Mouse (Mus musculus) heart, postnatal 0 days (tissue): Measurements from ENCODE around the gene Irf1. TPM values are rescaled to one million over a fixed set of nuclear protein-coding genes. Genes with fewer than 3 reads are reported as not detected.

Experiments
- ATAC-seq: fragments of 200-750 bp; cut with Nextera tagmentation; 2 replicates; pipeline ENCODE4 v1.8.0; 2017; ENCODE audit warnings: low read depth, moderate number of reproducible peaks, moderate library complexity; ENCODE audit not compliant: insufficient read depth
- DNase-seq: peaks from one replicate; pipeline ENCODE4 v3.0.0-alpha.2; 2016; ENCODE audit warnings: low spot score
- H3K27ac ChIP-seq: fragments of 300-500 bp; sonication (generic); 2 replicates; pipeline ENCODE4 v1.5.1; 2014; ENCODE audit warnings: low read depth, mild to moderate bottlenecking
- H3K27me3 ChIP-seq: fragments of 300-500 bp; sonication (generic); 2 replicates; pipeline ENCODE4 v1.6.1; 2014; ENCODE audit warnings: low read length, mixed read lengths; ENCODE audit not compliant: control insufficient read depth, insufficient read depth
- H3K36me3 ChIP-seq: fragments of 300-500 bp; sonication (generic); replicated peaks from 2 replicates; pipeline ENCODE4 v1.6.1; 2014; ENCODE audit warnings: low read length, mixed read lengths; ENCODE audit not compliant: control insufficient read depth, insufficient read depth
- H3K4me1 ChIP-seq: fragments of 300-500 bp; sonication (generic); 2 replicates; pipeline ENCODE4 v1.6.1; 2014; ENCODE audit warnings: antibody characterized with exemption; ENCODE audit not compliant: control insufficient read depth, insufficient read depth
- H3K4me2 ChIP-seq: fragments of 300-500 bp; sonication (generic); 2 replicates; pipeline ENCODE4 v1.6.1; 2014; ENCODE audit warnings: low read depth, mild to moderate bottlenecking, low read length, moderate library complexity
- H3K4me3 ChIP-seq: fragments of 300-500 bp; sonication (generic); 2 replicates; pipeline ENCODE4 v1.5.1; 2014; ENCODE audit warnings: low read depth, low read length
- H3K9ac ChIP-seq: fragments of 300-500 bp; sonication (generic); replicated peaks from 2 replicates; pipeline ENCODE4 v1.6.1; 2014; ENCODE audit warnings: low read depth, low read length, mixed read lengths
- H3K9me3 ChIP-seq: fragments of 300-500 bp; sonication (generic); replicated peaks from 2 replicates; pipeline ENCODE4 v1.6.1; 2016; ENCODE audit warnings: low read length; ENCODE audit not compliant: control insufficient read depth
- CTCF ChIP-seq: IDR thresholded peaks from 2 replicates; pipeline ENCODE4 v1.5.1; 2016; ENCODE audit warnings: antibody characterized with exemption, control low read depth, low read depth
- EP300 ChIP-seq: IDR thresholded peaks from 2 replicates; pipeline ENCODE4 v1.6.1; 2016; ENCODE audit warnings: antibody characterized with exemption, low read depth
- WGBS: fragments of 180-500 bp; shearing (Covaris S2); extraction: QIAGEN DNeasy Blood & Tissue Kit; methylation state at CpG from one replicate; pipeline ENCODE4 v1.1.7; 2014; 5-methylcytosine and 5-hydroxymethylcytosine counted together
- polyA plus RNA-seq: library from polyadenylated mRNA; unstranded; fragments of >200 nt; fragmentation: Nextera tagmentation; extraction: Ambion mirVana; gene quantifications from 2 replicates; pipeline ENCODE4 v1.2.1, GENCODE M21; 2015
- total RNA-seq: library from RNA; depleted of rRNA; stranded (reverse); fragments of >200 nt; gene quantifications from 2 replicates; pipeline ENCODE4 v1.2.3, GENCODE M21; 2014; ENCODE audit warnings: low replicate concordance

The Irf1 gene
- total and polyA plus RNA-seq, 2 experiments from 2014 or later, result 9.1 to 9.4 TPM

GRCm38 (mm10) chr11:53768422-53769184, 1.2 kb upstream of the Irf1 start:
- no peak overlapping the region for H3K4me2 ChIP-seq
- H3K4me1 ChIP-seq, result peaks cover 10% of the 10 kb centered on the region
- ATAC-seq (no peak), DNase-seq (no peak)
- WGBS, result 77% methylated on average over 13 of the region's 13 CpGs
- TF ChIP-seq EP300 (no peak), CTCF (no peak)
- H3K9me3 ChIP-seq, result no peaks in the 10 kb centered on the region
- no peak overlapping the region for H3K27ac ChIP-seq
- H3K4me3 ChIP-seq, result no peak overlapping the region
- no peak overlapping the region for H3K9ac ChIP-seq
- H3K36me3 ChIP-seq, result peaks cover 13% of the 10 kb centered on the region
- H3K27me3 ChIP-seq, result no peaks in the 10 kb centered on the region

- Histone ChIP-seq H3K36me3 (peaks cover 19% of the 10 kb centered on the region), H3K4me2 (peak overlapping the region; percentile 84), H3K9me3 (no peaks in the 10 kb centered on the region), H3K4me3 (peak overlapping the region; percentile 83), H3K27me3 (no peaks in the 10 kb centered on the region), H3K27ac (no peak overlapping the region), H3K4me1 (peaks cover 7% of the 10 kb centered on the region), H3K9ac (0 out of 2 replicates have a peak overlapping the region, but pooled peaks have one; percentile 82)
- WGBS, result 54% methylated on average over 12 of the region's 12 CpGs
- no peak for ATAC-seq
- no peak for DNase-seq
- TF ChIP-seq EP300, result no peak
- TF ChIP-seq CTCF, result no peak
Measured at GRCm38 (mm10) chr11:53769185-53769576, 633 bp upstream of the Irf1 start.

DNA sequence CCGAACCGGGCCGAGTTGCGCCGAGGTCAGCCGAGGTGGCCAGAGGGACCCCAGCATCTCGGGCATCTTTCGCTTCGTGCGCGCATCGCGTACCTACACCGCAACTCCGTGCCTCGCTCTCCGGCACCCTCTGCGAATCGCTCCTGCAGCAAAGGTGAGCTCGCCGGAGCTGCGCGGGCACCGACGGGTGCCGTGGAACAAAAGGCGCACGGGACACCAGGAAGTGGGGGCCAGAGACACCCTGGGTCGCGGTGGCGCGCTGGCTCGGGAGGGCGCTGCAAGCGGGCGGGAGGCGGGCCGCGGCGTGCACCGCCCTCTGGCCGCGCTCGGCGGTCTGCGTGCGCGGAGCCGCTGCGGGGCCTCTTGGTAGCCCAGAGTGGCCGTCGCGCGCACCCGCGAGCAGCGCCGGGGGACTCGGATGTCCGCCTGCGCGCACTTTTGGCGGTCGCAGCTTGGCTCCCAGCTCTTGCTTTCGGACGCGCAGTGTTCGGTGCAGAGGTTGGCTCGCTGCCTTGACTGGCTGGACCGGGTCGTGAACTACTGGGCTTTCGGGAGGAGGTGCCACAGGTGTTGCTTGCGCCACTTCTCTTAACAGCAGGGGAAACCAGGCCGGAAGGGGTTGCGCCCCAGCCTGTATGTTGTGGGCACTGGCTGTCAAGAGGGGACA, 444 bp downstream of the Irf1 start:
- Histone ChIP-seq H3K4me3 (peak overlapping the region; percentile 83), H3K36me3 (peaks cover 29% of the 10 kb centered on the region), H3K27me3 (no peaks in the 10 kb centered on the region), H3K9ac (peak overlapping the region; percentile 82), H3K4me2 (peak overlapping the region; percentile 84), H3K9me3 (no peaks in the 10 kb centered on the region), H3K4me1 (no peaks in the 10 kb centered on the region), H3K27ac (peak overlapping the region; percentile 87)
- DNase-seq, result peak; percentile 73
- TF ChIP-seq CTCF (no peak), EP300 (no peak)
- ATAC-seq, result peak; percentile 88
- WGBS, result under 1% methylated on average over 73 of the region's 75 CpGs

DNA sequence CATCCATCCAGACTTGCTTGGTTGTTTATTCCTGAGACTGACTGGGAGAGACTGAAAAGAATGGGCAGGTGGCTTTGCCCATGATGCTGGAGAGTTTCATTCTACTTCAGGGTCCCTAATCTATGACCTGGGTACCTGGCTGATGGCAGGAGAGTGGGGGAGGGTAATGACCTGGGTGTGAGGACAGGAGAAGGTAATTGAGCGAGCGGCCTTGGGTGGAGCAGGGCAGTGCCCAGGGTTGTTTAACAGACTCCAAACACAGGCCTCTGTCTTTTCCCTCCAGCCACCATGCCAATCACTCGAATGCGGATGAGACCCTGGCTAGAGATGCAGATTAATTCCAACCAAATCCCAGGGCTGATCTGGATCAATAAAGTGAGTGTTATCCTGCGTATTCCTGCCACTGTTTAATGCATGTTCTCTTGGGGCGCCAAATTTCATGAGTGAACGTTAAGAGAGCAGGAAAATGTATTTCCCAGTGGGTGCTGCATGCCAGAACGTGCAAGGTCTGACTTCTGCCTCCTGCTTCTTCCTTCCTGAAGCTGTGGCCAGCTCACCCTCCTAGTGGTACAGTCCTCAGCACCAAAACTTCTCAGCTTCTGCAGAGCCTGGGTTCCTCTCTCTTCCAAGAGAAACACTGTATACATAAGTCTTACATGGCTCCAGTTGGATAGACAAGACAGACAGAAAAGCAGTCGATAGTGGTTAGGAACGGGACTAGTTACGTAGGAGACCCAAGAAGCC, 1.4 kb downstream of the Irf1 start:
- Histone ChIP-seq H3K9ac (peak overlapping the region; percentile 82; the same call in 1 of the 2 replicates), H3K27ac (no peak overlapping the region), H3K36me3 (peaks cover 39% of the 10 kb centered on the region), H3K4me2 (peak overlapping the region; percentile 84), H3K9me3 (no peaks in the 10 kb centered on the region), H3K4me3 (peak overlapping the region; percentile 83), H3K27me3 (no peaks in the 10 kb centered on the region), H3K4me1 (no peaks in the 10 kb centered on the region)
- ATAC-seq (no peak), DNase-seq (no peak)
- TF ChIP-seq EP300, result no peak
- no peak for TF ChIP-seq CTCF
- 82% methylated on average over 11 of the region's 11 CpGs for WGBS

DNA sequence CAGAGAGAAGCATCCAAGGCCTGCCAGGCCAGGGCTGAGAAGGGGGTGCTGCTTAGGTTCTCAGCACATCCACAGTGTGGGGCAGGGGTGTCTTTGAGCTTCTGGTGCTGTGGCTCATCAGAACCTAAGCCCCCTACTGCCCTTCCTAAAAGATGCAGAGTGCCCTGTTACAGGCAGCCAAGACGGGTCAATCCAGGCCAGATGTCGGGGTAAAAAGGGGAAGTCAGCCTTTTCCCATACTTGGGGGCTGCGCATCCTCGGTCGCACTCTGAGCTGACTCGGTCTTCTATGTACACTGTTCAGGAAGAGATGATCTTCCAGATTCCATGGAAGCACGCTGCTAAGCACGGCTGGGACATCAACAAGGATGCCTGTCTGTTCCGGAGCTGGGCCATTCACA, 2.7 kb downstream of the Irf1 start:
- peaks cover 50% of the 10 kb centered on the region for H3K36me3 ChIP-seq
- H3K4me3 ChIP-seq, result no peak overlapping the region
- DNase-seq (no peak), ATAC-seq (no peak)
- H3K4me1 ChIP-seq, result no peaks in the 10 kb centered on the region
- no peaks in the 10 kb centered on the region for H3K27me3 ChIP-seq
- H3K27ac ChIP-seq, result no peak overlapping the region
- no peaks in the 10 kb centered on the region for H3K9me3 ChIP-seq
- H3K4me2 ChIP-seq, result no peak overlapping the region
- no peak for TF ChIP-seq EP300
- 83% methylated on average over 9 of the region's 9 CpGs for WGBS
- no peak overlapping the region for H3K9ac ChIP-seq
